Comparison of ENCODE assay signal across 8 mouse cellular contexts in the genomic region with DNA sequence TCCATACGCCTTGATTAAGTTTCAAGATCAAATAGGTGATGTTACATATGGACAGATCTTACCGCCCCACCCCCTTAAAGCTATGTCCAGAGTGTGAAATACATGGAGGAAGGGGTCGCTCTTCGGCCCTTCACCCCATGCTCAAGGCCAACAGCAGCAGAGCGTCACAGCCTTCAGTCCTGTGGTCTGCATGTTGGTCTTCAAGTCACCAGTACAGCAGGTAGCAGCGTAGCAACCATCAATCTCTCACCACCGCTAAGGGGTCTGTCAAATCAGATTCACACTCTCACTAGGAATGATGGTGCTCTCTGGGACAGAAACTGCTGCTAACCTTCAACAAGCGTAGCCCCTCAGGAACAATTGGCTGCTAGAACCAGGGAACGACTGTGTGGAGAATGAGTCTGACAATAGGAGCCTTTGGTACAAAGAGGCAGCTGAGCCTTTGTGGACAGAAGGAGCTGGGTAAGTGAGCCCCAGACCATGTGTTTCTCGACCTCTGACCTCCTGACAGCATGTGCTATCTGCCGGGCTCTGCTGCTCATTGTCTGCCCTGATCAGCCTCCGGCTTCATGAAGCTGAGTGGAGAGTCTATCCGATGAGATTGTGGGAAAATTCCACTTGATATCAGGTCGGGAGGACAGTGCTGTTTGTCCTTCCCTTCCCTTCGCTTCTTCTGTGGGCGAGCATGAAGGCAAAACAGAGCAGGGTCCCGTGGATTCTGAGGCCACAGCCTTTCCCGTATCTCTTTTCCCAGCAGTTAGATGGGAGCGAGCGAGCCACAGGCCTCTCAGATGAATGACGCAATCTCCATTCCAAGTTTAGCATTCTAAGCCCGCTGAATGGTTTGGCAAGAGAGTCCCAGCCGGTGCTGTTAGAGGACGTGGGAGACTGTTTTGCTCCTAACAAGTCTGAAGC. TPM values are rescaled to one million over a fixed set of nuclear protein-coding genes. Genes with fewer than 3 reads are reported as not detected.
DNase-seq lines count a peak whose midpoint lies in the region; ATAC-seq lines count a peak whose summit lies in the region.

No protein-coding gene starts in this region.

- H3K27ac ChIP-seq in lung, embryonic 15.5 days = no peak overlapping the region

- H3K9ac ChIP-seq in lung, embryonic 15.5 days = no peak overlapping the region

- 38% methylated on average over 24 of the region's 24 CpGs for WGBS in lung, embryonic 15.5 days

- H3K27me3 ChIP-seq in lung, embryonic 15.5 days = no peaks in the 10 kb centered on the region

- no peaks in the 10 kb centered on the region for H3K9me3 ChIP-seq in lung, embryonic 15.5 days

- no peak overlapping the region for H3K4me2 ChIP-seq in lung, embryonic 15.5 days

- peaks cover 11% of the 10 kb centered on the region for H3K4me1 ChIP-seq in lung, embryonic 15.5 days

- H3K4me3 ChIP-seq in lung, embryonic 15.5 days = no peak overlapping the region

- peak; percentile 83; the same call in 1 of the 2 replicates for ATAC-seq in lung, embryonic 15.5 days (ENCODE audit: borderline replicate concordance, extremely low read depth, low FRiP score, low TSS enrichment)

- peak; percentile 24 for DNase-seq in adrenal gland, postnatal 10 days
- no peak for DNase-seq in adrenal gland, postnatal 4 days (ENCODE audit: low spot score in 2 of 2)
- peak; percentile 89 for DNase-seq in embryo, embryonic 9.5 days (ENCODE audit: extremely low spot score)
- DNase-seq in heart, adult 18-20 months = peak; percentile 77 to 84
- peak; percentile 73 for DNase-seq in layer of hippocampus, adult 9-11 months
- DNase-seq in right cerebral cortex, adult 2 months (ENCODE audit: low spot score in 2 of 2) = peak; percentile 76 to 77
- DNase-seq in thymus, postnatal 36 days = no peak

- H3K36me3 ChIP-seq in lung, embryonic 15.5 days = no peaks in the 10 kb centered on the region

RNA-seq across cellular contexts. Expression of a gene that starts 47.1 kb away (rescaled TPM):
- 10 to 100 TPM; 23.9 to 29.1 TPM for total RNA-seq in adrenal gland, postnatal 10 days (2021)
- total RNA-seq in adrenal gland, postnatal 4 days (2021) = 10 to 100 TPM; 22.9 to 25.1 TPM
- total RNA-seq in heart, adult 18-20 months (2021) = 10 to 100 TPM; 15.7 to 16.8 TPM
- 14.8 and 15.1 TPM in 2 replicates for polyA plus RNA-seq in lung, embryonic 15.5 days (2015; fragmentation: Nextera tagmentation; extraction: Ambion mirVana)

Comparison
In these comparisons a context has a peak if more than half of its experiments do, and no peak if none do; other contexts are left out.
1. DNase-seq: peak in adrenal gland, postnatal 10 days (single experiment), embryo, embryonic 9.5 days (single experiment), heart, adult 18-20 months (2 of 2), layer of hippocampus, adult 9-11 months (single experiment) and right cerebral cortex, adult 2 months (2 of 2); none in adrenal gland, postnatal 4 days (0 of 2) and thymus, postnatal 36 days (0 of 2).